Mouse (Mus musculus): ENCODE measurements around the gene Fmo3.

GRCm38 (mm10) chr1:162938696-162939351 lies 45.5 kb downstream of the Fmo3 start:
- TF ChIP-seq CTCF (IDR thresholded peaks at IDR 0.05; ENCODE audit: low read depth, low read length) (no peak), GATA1 (IDR thresholded peaks at IDR 0.05; ENCODE audit: borderline replicate concordance, low read length) (no peak), TAL1 (conservative IDR thresholded peaks at IDR 0.05; ENCODE audit: low read depth, low read length) (no peak), GATA2 (IDR thresholded peaks at IDR 0.05; ENCODE audit: borderline replicate concordance, low read depth, low read length) (no peak)

Data from G1E (cell line).